Mouse (Mus musculus): ENCODE results near the gene Gm10220.
"Not testable (repeated sequence)": the region's sequence is repeated elsewhere in the genome, so short reads cannot be mapped to it uniquely, and the experiment has no call there.

DNA sequence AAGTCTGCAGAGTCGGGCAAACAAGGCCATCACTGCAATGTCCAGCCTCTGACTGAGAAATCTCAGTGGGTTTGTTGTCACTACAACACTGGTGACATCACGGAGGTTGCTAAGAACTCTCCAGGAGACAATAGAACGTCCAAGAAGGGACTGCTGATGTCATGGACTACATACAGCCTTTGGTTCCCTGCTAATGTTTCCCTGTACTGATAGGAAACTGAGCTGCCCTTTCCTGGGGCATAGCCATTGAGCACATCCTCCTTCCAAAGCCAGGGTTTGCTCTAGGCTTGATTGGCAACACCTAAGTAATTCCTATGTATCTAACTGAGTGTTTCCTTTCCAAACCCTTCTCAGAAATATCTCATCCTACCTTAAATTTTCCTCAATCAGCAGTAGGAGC is 16.0 kb downstream of the Gm10220 start, which contains the start of gene 5031410I06Rik:
- not testable (repeated sequence) for TF ChIP-seq CTCF (IDR thresholded peaks at IDR 0.05; ENCODE audit: insufficient read depth, low read length); POLR2A (IDR thresholded peaks at IDR 0.05; ENCODE audit: borderline replicate concordance, extremely low read depth, low read depth, low read length)
